Mouse (Mus musculus) intestine, postnatal 0 days (tissue): ENCODE data around the gene Sox1. TPM values are rescaled to one million over a fixed set of nuclear protein-coding genes. Genes with fewer than 3 reads are reported as not detected.

Experiments
- ATAC-seq: fragments of 200-750 bp; cut with Nextera tagmentation; 2 replicates; pipeline ENCODE4 v1.8.0; 2017; ENCODE audit warnings: mild to moderate bottlenecking, moderate TSS enrichment, moderate library complexity
- H3K27ac ChIP-seq: fragments of 300-500 bp; sonication (generic); 2 replicates; pipeline ENCODE4 v1.5.1; 2014; ENCODE audit warnings: mild to moderate bottlenecking, low read depth, low read length, moderate library complexity
- H3K27me3 ChIP-seq: fragments of 300-500 bp; sonication (generic); replicated peaks from 2 replicates; pipeline ENCODE4 v1.6.1; 2014; ENCODE audit warnings: low read length, mixed read lengths; ENCODE audit not compliant: control insufficient read depth, insufficient read depth
- H3K36me3 ChIP-seq: fragments of 300-500 bp; sonication (generic); 2 replicates; pipeline ENCODE4 v1.6.1; 2014; ENCODE audit warnings: mild to moderate bottlenecking, moderate library complexity; ENCODE audit not compliant: control insufficient read depth, insufficient read depth
- H3K4me1 ChIP-seq: fragments of 300-500 bp; sonication (generic); replicated peaks from 2 replicates; pipeline ENCODE4 v1.6.1; 2014; ENCODE audit warnings: antibody characterized with exemption, low read length, mixed read lengths; ENCODE audit not compliant: control insufficient read depth, insufficient read depth
- H3K4me2 ChIP-seq: fragments of 300-500 bp; sonication (generic); replicated peaks from 2 replicates; pipeline ENCODE4 v1.6.1; 2014; ENCODE audit warnings: low read depth, mild to moderate bottlenecking, moderate library complexity
- H3K4me3 ChIP-seq: fragments of 300-500 bp; sonication (generic); 2 replicates; pipeline ENCODE4 v1.5.1; 2014; ENCODE audit warnings: low read depth, low read length
- H3K9ac ChIP-seq: fragments of 300-500 bp; sonication (generic); 2 replicates; pipeline ENCODE4 v1.6.1; 2014; ENCODE audit warnings: mild to moderate bottlenecking, low read depth, low read length
- H3K9me3 ChIP-seq: fragments of 300-500 bp; sonication (generic); 2 replicates; pipeline ENCODE4 v1.6.1; 2016; ENCODE audit warnings: mixed run types; ENCODE audit not compliant: control insufficient read depth
- CTCF ChIP-seq: sonication (generic); IDR thresholded peaks from 2 replicates; pipeline ENCODE4 v1.5.1; 2016; ENCODE audit warnings: low read depth, mild to moderate bottlenecking, control low read depth, antibody characterized with exemption, moderate library complexity
- WGBS: fragments of 180-500 bp; shearing (Covaris S2); extraction: QIAGEN DNeasy Blood & Tissue Kit; methylation state at CpG from one replicate; pipeline ENCODE4 v1.1.7; 2014; 5-methylcytosine and 5-hydroxymethylcytosine counted together
- polyA plus RNA-seq: library from polyadenylated mRNA; unstranded; fragments of >200 nt; fragmentation: Nextera tagmentation; extraction: Ambion mirVana; gene quantifications from 2 replicates; pipeline ENCODE4 v1.2.1, GENCODE M21; 2015

The Sox1 gene
- polyA plus RNA-seq, 1 experiment from 2014 or later = not detected

- Histone ChIP-seq H3K36me3 (no peaks in the 10 kb centered on the region), H3K4me3 (no peak overlapping the region), H3K4me1 (no peaks in the 10 kb centered on the region), H3K27me3 (peaks cover 97% of the 10 kb centered on the region), H3K9me3 (no peaks in the 10 kb centered on the region), H3K27ac (no peak overlapping the region), H3K9ac (no peak overlapping the region), H3K4me2 (no peak overlapping the region)
- ATAC-seq = no peak
- no peak for TF ChIP-seq CTCF
- WGBS = 4% methylated on average over 5 of the region's 5 CpGs
Measured at GRCm38 (mm10) chr8:12399421-12400205, 4.5 kb downstream of the Sox1 start.

- Histone ChIP-seq H3K27ac (no peak overlapping the region), H3K4me2 (no peak overlapping the region), H3K4me3 (no peak overlapping the region; the same call in 1 of the 2 replicates), H3K9me3 (no peaks in the 10 kb centered on the region), H3K27me3 (peaks cover 95% of the 10 kb centered on the region), H3K9ac (no peak overlapping the region), H3K4me1 (no peaks in the 10 kb centered on the region), H3K36me3 (no peaks in the 10 kb centered on the region)
- no peak for ATAC-seq
- TF ChIP-seq CTCF = no peak
- WGBS = 1% methylated on average over 41 of the region's 44 CpGs
Measured at GRCm38 (mm10) chr8:12400611-12401390, 5.7 kb downstream of the Sox1 start.

GRCm38 (mm10) chr8:12401391-12402270 is 6.5 kb downstream of the Sox1 start:
- peaks cover 95% of the 10 kb centered on the region for H3K27me3 ChIP-seq
- no peak for ATAC-seq
- TF ChIP-seq CTCF = no peak
- H3K36me3 ChIP-seq = no peaks in the 10 kb centered on the region
- H3K9me3 ChIP-seq = no peaks in the 10 kb centered on the region
- no peak overlapping the region for H3K4me2 ChIP-seq
- H3K9ac ChIP-seq = no peak overlapping the region
- no peak overlapping the region for H3K4me3 ChIP-seq
- no peak overlapping the region for H3K27ac ChIP-seq
- no peaks in the 10 kb centered on the region for H3K4me1 ChIP-seq
- WGBS = 1% methylated on average over 35 of the region's 35 CpGs

- H3K4me3 ChIP-seq = no peak overlapping the region
- H3K9me3 ChIP-seq = no peaks in the 10 kb centered on the region
- no peak for ATAC-seq
- no peak overlapping the region for H3K9ac ChIP-seq
- H3K4me1 ChIP-seq = no peaks in the 10 kb centered on the region
- peaks cover 86% of the 10 kb centered on the region for H3K27me3 ChIP-seq
- 6% methylated on average over 9 of the region's 9 CpGs for WGBS
- no peak overlapping the region for H3K27ac ChIP-seq
- H3K36me3 ChIP-seq = no peaks in the 10 kb centered on the region
- no peak for TF ChIP-seq CTCF
- H3K4me2 ChIP-seq = no peak overlapping the region
Measured at GRCm38 (mm10) chr8:12402709-12403108, 7.6 kb downstream of the Sox1 start.

GRCm38 (mm10) chr8:12408020-12408419 is 12.9 kb downstream of the Sox1 start:
- WGBS = 35% methylated on average over 10 of the region's 10 CpGs
- Histone ChIP-seq H3K27me3 (peaks cover 46% of the 10 kb centered on the region), H3K36me3 (no peaks in the 10 kb centered on the region), H3K4me3 (no peak overlapping the region), H3K27ac (no peak overlapping the region), H3K9ac (no peak overlapping the region), H3K9me3 (no peaks in the 10 kb centered on the region), H3K4me1 (no peaks in the 10 kb centered on the region), H3K4me2 (no peak overlapping the region)
- TF ChIP-seq CTCF = no peak
- ATAC-seq = no peak

- no peaks in the 10 kb centered on the region for H3K36me3 ChIP-seq
- H3K4me2 ChIP-seq = no peak overlapping the region
- TF ChIP-seq CTCF = no peak
- H3K4me3 ChIP-seq = no peak overlapping the region
- no peak for ATAC-seq
- H3K4me1 ChIP-seq = no peaks in the 10 kb centered on the region
- no peak overlapping the region for H3K9ac ChIP-seq
- H3K27ac ChIP-seq = no peak overlapping the region
- WGBS = 43% methylated on average over 3 of the region's 3 CpGs
- no peaks in the 10 kb centered on the region for H3K9me3 ChIP-seq
- peaks cover 38% of the 10 kb centered on the region for H3K27me3 ChIP-seq
Measured at GRCm38 (mm10) chr8:12409976-12410375, 14.9 kb downstream of the Sox1 start.
